Mouse (Mus musculus) testis, postnatal 14 days (tissue): ENCODE results near the gene Adap1.

Experiments used
- DNase-seq: peaks from one replicate; pipeline ENCODE4 v3.0.0; 2021; ENCODE audit warnings: low spot score

The Adap1 gene

DNA sequence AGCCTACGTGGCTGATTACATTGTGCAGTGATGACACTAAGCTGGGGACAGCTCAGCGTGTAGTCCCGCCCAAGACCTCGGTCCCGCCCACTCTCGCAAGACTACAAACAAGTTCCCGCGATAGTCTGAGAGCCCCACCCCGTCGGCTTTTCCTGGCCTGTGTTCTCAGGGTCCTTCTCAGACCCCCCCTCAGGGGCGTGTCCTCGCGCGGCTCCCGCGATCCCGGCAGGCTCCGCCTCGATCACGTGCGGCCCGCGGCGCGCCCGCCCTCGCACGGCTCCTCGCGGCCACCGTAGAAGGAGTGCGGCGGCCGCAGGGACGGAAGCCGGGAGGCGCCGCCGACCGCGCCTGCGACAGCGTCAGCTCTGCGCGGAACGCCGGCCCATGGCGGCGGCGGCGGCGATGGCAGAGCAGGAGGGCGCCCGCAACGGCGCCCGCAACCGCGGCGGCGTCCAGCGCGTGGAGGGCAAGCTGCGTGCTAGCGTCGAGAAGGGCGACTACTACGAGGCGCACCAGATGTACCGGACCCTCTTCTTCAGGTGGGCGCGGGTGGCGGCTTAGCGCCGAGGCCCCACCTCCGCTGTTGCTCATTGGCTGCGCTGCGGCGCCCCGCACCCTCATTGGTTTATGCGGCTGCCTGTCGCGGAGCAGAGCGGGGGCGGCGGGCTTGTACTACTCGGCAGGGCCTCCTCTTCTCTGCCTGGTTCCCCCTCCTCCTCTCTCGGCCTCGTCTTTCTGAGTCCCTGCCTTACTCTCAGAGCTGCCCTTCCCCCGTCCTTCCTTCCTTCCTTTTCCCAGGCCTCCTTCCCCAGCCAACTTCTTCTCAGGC, 73.1 kb downstream of the Adap1 start, which contains the start of gene Get4:
TSS of gene Get4 (plus strand) at position 244 of the 829 bp plus-strand sequence.
- peak; percentile 99 for DNase-seq

DNA sequence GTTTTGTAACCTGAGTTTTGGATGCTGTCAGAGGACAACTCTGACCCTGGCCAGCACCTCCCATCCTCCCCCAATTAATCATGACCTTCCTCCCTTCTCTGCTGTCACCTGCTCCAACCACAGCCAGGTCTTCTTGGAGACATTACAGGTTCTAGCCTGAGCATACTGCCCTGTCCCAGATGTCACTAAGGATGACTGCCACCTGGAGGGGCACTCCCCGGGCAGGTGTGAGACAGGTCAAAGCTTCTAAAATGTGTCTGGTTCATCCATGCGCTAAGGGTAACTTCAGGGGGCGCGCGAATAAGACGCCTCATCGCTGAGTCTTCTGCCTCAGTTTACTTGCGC, 73.7 kb downstream of the Adap1 start:
- no peak for DNase-seq

DNA sequence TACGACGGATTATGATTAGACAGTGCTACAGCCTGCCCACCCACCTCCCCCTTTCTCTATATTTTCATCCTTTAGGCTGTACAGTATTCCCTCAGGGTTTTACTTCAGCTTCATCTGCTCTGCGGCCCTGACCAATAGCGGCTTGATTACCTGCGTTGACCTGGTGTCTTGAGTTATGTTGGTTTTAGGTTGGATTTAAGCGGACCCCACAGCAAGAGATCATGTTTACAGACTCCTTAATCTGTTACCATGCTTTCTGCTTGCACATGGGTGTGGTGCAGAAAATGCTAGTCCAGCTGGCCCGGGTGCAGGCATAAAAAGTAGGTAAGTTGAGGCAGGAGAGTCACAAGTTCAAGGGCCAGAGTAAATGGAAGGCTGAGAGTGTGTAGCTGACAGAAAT, 74.1 kb downstream of the Adap1 start:
- no peak for DNase-seq

DNA sequence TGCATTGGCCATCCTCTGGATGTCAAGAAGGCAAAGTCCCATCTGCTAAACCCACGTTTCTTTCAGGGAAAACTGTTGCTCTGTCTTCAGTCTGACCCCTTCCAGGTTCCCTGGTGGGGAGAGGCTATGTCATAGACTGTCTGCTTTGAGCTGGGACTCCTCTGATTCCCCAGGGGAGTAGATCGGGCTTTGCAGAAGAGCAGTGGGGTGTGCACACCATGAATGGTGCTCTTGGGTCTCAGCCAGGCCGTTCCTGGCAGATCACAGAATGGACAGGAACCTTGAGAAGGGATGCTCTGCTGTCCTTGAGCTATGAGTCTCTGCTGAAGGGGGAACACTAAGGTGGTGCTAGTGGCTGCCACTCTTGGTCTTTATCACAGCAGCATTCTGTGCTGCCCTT, 76.6 kb downstream of the Adap1 start:
- DNase-seq, result no peak

DNA sequence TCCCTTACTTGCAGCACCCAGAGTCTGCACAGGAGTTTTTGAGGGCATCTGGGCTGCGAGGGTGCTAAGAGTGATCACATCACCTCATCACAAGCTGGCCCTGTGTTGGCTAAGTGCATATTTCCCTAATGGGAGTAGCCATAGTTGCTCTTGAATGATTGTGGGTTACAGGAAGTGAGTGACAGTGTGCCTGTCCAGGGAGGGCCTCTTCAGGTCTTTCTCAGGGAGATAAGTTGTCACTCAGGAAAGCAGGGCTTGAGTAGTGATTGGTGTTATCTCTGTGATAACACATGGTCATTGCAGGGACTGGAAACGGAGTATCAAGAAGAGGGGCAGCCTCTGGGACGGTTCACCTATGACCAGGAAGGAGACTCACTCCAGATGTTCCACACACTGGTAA, 77.7 kb downstream of the Adap1 start:
- DNase-seq, result no peak

DNA sequence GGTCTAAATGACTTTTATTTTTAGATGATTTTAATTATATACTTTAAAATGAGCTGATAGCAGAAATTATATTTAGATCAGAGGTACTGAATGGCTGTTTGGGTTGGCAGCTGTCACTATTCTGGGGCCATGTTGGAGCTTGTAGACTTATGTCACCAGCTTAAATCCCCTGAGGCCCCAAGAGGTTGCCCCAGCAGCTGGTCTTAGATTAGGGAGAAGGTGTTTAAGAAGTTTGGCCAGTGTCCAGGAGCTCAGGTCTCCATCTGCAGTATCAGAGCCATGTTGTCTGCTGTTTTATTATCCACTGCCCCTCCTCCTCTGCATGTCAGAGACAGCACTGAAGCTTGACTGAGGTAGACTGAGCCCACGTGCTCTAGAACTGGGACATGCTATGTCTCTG, 82.0 kb downstream of the Adap1 start:
- DNase-seq, result no peak

DNA sequence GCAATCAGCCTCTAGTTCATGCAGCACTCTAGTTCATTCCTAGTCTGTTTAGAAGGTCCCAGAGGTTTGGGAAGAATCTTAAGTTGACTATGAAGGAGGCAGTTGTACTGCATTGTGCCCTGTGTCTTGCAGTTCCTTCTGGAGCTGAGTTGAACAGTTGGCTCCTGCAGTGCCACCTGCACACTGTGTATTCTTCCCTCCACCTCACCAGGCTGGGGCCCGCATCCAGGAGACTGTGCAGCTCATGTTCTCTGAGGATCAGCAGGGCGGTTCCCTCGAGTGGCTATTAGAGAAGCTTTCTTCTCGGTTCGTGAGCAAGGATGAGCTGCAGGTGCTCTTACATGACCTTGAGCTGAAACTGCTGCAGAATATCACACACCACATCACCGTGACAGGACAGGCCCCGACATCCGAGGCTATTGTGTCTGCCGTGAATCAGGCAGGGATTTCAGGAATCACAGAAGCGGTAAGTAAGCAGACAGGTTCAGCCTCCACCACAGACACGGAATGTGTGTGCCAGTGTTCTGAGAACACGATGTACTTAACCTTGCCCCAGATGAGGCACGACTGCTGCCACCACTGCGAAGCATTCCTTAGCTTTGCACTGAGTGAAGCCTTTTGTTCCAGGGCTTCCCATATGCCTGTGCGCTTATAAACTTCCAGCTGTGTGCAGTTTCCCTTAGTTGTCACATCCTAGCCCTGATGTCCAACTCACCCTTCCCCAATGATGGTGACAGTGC, 84.2 kb downstream of the Adap1 start:
- DNase-seq, result peak; percentile 41

DNA sequence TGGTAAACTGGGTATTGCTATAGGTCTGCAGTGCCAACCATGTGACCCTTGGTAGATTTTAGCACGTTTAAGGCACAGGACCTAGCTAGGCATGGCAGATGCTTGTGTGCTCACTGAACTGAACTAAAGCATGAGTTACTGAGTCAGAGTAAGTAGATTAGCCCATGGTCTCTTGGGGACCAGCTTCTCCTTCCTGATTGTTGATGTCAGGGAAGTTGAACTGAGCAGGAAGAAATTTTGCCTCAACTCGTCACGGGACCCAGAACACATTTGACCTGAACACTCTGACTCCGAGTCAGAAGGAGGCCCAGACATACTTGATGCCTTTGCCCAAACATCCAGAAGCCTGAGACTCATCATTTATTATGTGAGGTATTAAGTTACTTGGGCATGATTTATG, 88.0 kb downstream of the Adap1 start:
- DNase-seq, result no peak

DNA sequence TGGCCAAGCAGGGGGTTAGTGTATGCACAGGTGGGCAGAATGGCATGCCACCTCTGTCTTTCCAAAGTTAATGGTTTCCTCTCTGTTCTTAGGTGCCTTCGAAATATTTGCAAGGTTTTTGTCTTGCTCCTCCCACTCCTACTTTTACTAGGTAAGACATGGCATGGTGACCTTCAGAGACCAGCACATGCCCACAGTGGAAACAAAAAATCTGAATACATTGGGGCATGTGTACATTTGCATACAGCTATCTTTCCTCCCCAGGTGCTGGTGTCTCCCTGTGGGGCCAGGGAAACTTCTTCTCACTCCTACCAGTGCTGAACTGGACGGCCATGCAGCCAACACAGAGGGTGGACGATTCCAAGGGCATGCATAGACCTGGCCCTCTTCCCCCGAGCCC, 91.0 kb downstream of the Adap1 start:
- no peak for DNase-seq

DNA sequence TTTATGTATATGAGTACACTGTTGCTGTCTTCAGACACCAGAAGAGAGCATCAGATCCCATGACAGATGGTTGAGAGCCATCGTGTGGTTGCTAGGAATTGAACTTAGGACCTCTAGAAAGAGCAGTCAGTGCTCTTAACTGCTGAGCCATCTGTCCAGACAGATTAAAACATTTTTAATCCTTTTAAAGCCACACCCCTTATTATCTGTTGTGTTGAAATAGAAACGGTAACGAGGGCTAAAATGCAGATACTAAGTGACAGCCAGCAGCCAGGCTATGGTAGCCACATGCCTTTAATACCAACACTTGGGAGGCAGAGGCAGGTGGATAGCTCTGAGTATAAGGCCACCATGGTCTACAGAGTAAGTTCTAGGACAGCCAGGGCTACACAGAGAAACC, 93.3 kb downstream of the Adap1 start:
- DNase-seq, result no peak

DNA sequence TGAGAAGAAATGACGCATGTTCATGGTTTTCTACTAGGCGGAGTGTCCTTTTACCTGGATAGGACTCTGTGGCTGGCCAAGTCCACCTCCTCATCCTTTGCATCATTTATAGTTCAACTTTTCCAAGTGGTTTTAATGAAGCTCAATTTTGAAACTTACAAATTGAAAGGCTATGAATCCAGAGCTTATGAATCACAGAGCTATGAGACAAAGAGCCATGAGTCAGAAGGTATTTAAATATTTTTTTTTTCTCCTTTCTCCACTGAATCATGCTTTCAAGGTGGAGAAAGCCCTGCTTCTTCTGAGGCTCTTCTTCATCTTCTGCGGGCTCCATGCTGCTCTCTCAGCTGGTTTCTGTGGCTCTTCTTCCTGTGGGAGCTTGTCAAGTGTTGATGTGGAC, 95.7 kb downstream of the Adap1 start:
- DNase-seq, result no peak

DNA sequence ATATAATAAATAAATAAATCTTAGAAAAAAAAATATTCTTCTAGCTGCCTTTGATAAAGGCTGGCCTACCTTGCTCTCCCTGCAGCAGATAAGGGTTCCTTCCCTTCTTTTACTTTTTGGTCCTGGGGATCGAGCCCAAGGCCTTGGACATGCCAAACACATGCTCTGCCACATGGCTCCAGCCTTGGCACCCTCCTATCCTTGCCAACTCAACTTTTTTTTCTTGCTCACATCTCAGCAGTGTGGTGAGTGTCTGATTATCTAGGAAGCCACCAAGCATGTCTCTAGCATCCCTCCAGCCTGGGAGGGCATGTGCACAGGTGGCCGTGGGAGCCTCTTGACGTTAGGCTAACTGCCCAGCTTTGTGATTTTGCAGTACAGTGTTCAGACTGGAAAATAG, 97.1 kb downstream of the Adap1 start:
- no peak for DNase-seq

DNA sequence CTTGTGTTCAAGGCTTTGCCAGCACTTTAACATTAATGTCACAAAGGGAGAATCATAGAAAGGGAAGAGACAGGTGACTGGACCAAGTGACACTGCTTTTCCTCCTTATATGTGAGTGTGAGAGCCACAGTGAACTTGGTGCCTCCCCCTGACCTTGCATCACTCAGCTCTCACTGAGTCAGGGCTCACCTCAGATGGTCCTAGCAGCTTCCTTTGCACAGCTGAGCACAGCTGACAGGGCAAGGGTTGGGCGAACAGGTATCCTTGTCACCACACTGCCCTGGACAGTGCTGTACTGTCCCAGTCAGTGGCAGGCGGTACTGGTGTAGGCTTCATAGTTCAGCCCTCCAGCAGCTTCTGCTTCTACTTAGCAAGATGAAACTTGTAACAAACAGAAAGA, 97.8 kb downstream of the Adap1 start:
- no peak for DNase-seq

DNA sequence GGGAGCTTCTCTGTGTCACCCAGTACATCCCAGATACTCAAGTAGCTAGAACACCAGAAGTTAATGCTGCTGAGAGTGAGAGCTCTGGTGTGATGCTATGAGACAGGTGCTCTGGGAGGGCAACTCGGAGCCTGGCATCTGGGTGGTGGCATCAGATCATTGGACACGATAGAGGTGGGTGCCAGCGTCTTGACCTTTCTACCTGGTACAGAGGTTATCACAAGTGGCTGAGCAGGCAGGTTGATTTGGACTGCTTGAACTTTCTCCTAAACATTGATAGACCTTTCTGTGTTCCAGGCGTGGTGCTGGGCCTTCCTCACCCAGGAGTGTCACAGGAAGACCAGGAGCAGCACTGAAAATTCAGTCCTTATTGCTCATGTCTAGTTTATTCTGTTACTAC, 98.2 kb downstream of the Adap1 start:
- no peak for DNase-seq

DNA sequence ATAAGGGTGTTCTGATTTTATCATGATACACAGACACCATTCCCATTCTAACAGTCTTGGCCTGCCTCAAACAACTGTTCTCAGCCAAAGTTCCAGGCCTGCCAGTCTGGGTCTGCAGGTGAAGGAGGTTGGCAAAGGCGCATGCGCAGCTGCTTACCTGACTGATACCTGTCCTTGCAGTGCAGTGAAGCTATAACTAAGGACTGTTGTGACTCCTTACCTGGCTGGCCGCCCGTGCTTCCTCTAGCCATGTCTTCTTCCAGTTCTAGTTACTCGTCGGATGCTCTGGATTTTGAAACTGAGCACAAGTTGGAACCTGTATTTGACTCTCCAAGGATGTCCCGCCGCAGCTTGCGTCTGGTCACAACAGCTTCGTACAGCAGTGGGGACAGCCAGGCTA, 102.1 kb downstream of the Adap1 start:
- DNase-seq, result no peak
